Mouse (Mus musculus) embryonic facial prominence, embryonic 13.5 days (tissue): ENCODE measurements at regions not wholly inside any gene's neighbourhood (a gene's known extent, or its start where the extent isn't known, plus 50 kb on each side); places are given as distances from the start of the nearest gene placed in this dataset.

ENCODE experiments used
- ATAC-seq: fragments of 200-750 bp; cut with Nextera tagmentation; 2 replicates; pipeline ENCODE4 v1.8.0; 2017; ENCODE audit warnings: low read depth; ENCODE audit not compliant: insufficient number of reproducible peaks, insufficient read depth, low FRiP score, low TSS enrichment
- H3K27ac ChIP-seq: fragments of 300-500 bp; sonication (generic); 2 replicates; pipeline ENCODE4 v1.5.1; 2015; ENCODE audit warnings: moderate library complexity, mild to moderate bottlenecking, inconsistent platforms
- H3K27me3 ChIP-seq: fragments of 300-500 bp; sonication (generic); 2 replicates; pipeline ENCODE4 v1.6.1; 2015; ENCODE audit warnings: mild to moderate bottlenecking, inconsistent platforms
- H3K36me3 ChIP-seq: fragments of 300-500 bp; sonication (generic); 2 replicates; pipeline ENCODE4 v1.6.1; 2015; ENCODE audit warnings: mild to moderate bottlenecking, inconsistent platforms
- H3K4me1 ChIP-seq: fragments of 300-500 bp; sonication (generic); 2 replicates; pipeline ENCODE4 v1.6.1; 2015; ENCODE audit warnings: inconsistent platforms
- H3K4me2 ChIP-seq: fragments of 300-500 bp; sonication (generic); 2 replicates; pipeline ENCODE4 v1.6.1; 2015; ENCODE audit warnings: moderate library complexity, mild to moderate bottlenecking, inconsistent platforms
- H3K4me3 ChIP-seq: fragments of 300-500 bp; sonication (generic); 2 replicates; pipeline ENCODE4 v1.5.1; 2015; ENCODE audit warnings: mild to moderate bottlenecking, inconsistent platforms
- H3K9ac ChIP-seq: fragments of 300-500 bp; sonication (generic); 2 replicates; pipeline ENCODE4 v1.6.1; 2015; ENCODE audit warnings: mild to moderate bottlenecking, inconsistent platforms
- H3K9me3 ChIP-seq: fragments of 300-500 bp; sonication (generic); 2 replicates; pipeline ENCODE4 v1.6.1; 2016; ENCODE audit warnings: inconsistent platforms
- WGBS: fragments of 180-500 bp; shearing (Covaris S2); methylation state at CpG from one replicate; pipeline ENCODE4 v1.1.7; 2015; ENCODE audit warnings: mixed read lengths; 5-methylcytosine and 5-hydroxymethylcytosine counted together

GRCm38 (mm10) chr13:58472455-58472854 is 69.3 kb upstream of the Hnrnpk start:
- no peaks in the 10 kb centered on the region for H3K9me3 ChIP-seq
- 77% methylated on average over 14 of the region's 14 CpGs for WGBS
- no peaks in the 10 kb centered on the region for H3K36me3 ChIP-seq
- H3K4me2 ChIP-seq, result no peak overlapping the region
- H3K9ac ChIP-seq, result no peak overlapping the region
- H3K27me3 ChIP-seq, result peaks cover 37% of the 10 kb centered on the region
- no peak overlapping the region for H3K27ac ChIP-seq
- H3K4me1 ChIP-seq, result peaks cover 11% of the 10 kb centered on the region
- H3K4me3 ChIP-seq, result no peak overlapping the region
- no peak for ATAC-seq

DNA sequence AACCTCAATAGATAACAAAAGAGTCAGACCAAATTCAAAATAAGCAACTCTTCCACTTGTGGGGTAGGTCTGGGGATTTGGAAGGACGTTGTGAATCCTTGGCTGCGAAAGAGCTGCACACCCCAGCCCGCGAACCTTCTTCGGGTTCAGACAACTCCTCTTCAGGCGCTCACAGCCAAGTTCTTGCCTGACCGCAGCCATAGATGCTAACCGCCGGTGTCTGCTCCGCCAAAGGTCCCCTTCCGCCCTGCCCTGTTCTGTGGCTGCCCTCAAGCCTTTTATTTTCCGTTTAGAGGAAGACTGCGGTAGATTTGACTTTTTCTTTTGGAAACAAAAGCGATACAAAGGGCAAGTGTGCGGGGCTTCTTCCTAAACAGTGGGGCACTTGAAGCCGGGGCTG is 68.6 kb upstream of the Hnrnpk start:
- Histone ChIP-seq H3K4me2 (peak overlapping the region; percentile 54), H3K9me3 (no peaks in the 10 kb centered on the region), H3K4me1 (peaks cover 18% of the 10 kb centered on the region), H3K4me3 (peak overlapping the region; percentile 27), H3K27me3 (peaks cover 37% of the 10 kb centered on the region), H3K27ac (no peak overlapping the region), H3K36me3 (no peaks in the 10 kb centered on the region), H3K9ac (no peak overlapping the region)
- 10% methylated on average over 16 of the region's 16 CpGs for WGBS
- ATAC-seq, result no peak

DNA sequence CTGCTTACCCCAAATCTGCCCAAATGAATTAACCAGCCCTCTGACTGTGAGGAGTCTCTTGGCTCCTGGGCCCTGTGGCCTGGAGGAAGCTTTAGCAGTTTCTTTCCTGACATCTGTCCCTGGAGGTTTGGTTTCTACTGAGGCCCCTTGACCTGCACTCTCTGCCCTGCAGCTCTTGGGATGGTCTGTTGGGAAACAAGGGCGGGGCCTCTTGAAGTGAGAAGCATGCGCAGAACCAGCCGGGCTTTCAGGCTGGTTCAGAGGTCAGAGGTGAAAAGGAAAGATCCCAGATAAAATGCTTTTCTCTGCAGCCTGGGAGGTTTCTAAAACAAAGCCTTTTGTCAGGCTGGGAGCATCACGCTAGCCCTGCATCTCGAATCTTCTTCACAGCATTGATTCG is 66.6 kb upstream of the Hnrnpk start:
- H3K27ac ChIP-seq, result no peak overlapping the region
- 9% methylated on average over 6 of the region's 6 CpGs for WGBS
- H3K36me3 ChIP-seq, result no peaks in the 10 kb centered on the region
- H3K9me3 ChIP-seq, result no peaks in the 10 kb centered on the region
- no peak overlapping the region for H3K9ac ChIP-seq
- H3K4me1 ChIP-seq, result peaks cover 25% of the 10 kb centered on the region
- no peak overlapping the region for H3K4me2 ChIP-seq
- no peak overlapping the region for H3K4me3 ChIP-seq
- ATAC-seq, result no peak
- peaks cover 37% of the 10 kb centered on the region for H3K27me3 ChIP-seq

- peaks cover 23% of the 10 kb centered on the region for H3K4me1 ChIP-seq
- ATAC-seq, result no peak
- H3K27ac ChIP-seq, result 0 out of 2 replicates have a peak overlapping the region, but pooled peaks have one; percentile 33
- no peak overlapping the region for H3K4me3 ChIP-seq
- WGBS, result 77% methylated on average over 10 of the region's 10 CpGs
- H3K9me3 ChIP-seq, result no peaks in the 10 kb centered on the region
- H3K4me2 ChIP-seq, result no peak overlapping the region
- H3K9ac ChIP-seq, result no peak overlapping the region
- H3K27me3 ChIP-seq, result peaks cover 25% of the 10 kb centered on the region
- no peaks in the 10 kb centered on the region for H3K36me3 ChIP-seq
Measured at GRCm38 (mm10) chr13:58467097-58467642, 64.0 kb upstream of the Hnrnpk start.

GRCm38 (mm10) chr13:58465206-58466104 is 62.3 kb upstream of the Hnrnpk start:
- Histone ChIP-seq H3K4me3 (no peak overlapping the region), H3K4me2 (no peak overlapping the region), H3K27ac (no peak overlapping the region), H3K4me1 (peaks cover 15% of the 10 kb centered on the region; the same call in 1 of the 2 replicates), H3K9me3 (no peaks in the 10 kb centered on the region), H3K27me3 (peaks cover 8% of the 10 kb centered on the region), H3K9ac (no peak overlapping the region), H3K36me3 (no peaks in the 10 kb centered on the region)
- 75% methylated on average over 13 of the region's 13 CpGs for WGBS
- no peak for ATAC-seq
